Mouse (Mus musculus) heart, postnatal 0 days (tissue): Measurements from ENCODE around the gene Efna2.
"Not testable (repeated sequence)": the region's sequence is repeated elsewhere in the genome, so short reads cannot be mapped to it uniquely, and the experiment has no call there.

ENCODE experiments used
- CTCF ChIP-seq: IDR thresholded peaks from 2 replicates; pipeline ENCODE4 v1.5.1; 2016; ENCODE audit warnings: antibody characterized with exemption, control low read depth, low read depth
- EP300 ChIP-seq: IDR thresholded peaks from 2 replicates; pipeline ENCODE4 v1.6.1; 2016; ENCODE audit warnings: antibody characterized with exemption, low read depth

DNA sequence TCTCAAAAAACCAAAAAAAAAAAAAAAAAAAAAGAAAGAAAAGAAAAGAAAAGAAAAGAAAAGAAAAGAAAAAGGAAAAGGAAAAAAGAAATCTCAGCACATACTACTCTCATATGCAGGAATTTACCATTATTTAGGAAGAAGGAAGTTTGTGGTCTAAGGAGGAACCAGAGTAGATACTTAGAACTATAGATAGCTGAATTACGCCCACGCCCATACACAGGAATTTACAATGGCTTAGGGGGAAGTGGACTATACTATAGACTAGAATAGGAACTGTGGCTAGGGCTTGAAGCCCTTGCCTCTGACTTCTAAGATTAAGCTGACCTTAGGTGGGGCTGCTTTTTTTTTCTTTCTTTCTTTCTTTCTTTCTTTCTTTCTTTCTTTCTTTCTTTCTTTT is 43.9 kb downstream of the Efna2 start:
- TF ChIP-seq CTCF, EP300: not testable (repeated sequence)
